Mouse (Mus musculus) lung, embryonic 14.5 days (tissue): ENCODE data around the gene Aldh5a1. TPM values are rescaled to one million over a fixed set of nuclear protein-coding genes. Genes with fewer than 3 reads are reported as not detected.

ENCODE experiments used
- ATAC-seq: fragments of 200-750 bp; cut with Nextera tagmentation; 2 replicates; pipeline ENCODE4 v1.8.0; 2017; ENCODE audit warnings: mild to moderate bottlenecking, moderate TSS enrichment, moderate library complexity; ENCODE audit not compliant: insufficient read depth
- DNase-seq: peaks from one replicate; pipeline ENCODE4 v3.0.0-alpha.2; 2015
- H3K27ac ChIP-seq: fragments of 300-500 bp; sonication (generic); 2 replicates; pipeline ENCODE4 v1.5.1; 2014; ENCODE audit warnings: low read depth, mild to moderate bottlenecking, moderate library complexity
- H3K27me3 ChIP-seq: fragments of 300-500 bp; sonication (generic); 2 replicates; pipeline ENCODE4 v1.6.1; 2014; ENCODE audit warnings: low read length, control low read depth; ENCODE audit not compliant: insufficient read depth
- H3K36me3 ChIP-seq: fragments of 300-500 bp; sonication (generic); 2 replicates; pipeline ENCODE4 v1.6.1; 2014; ENCODE audit warnings: control low read depth; ENCODE audit not compliant: insufficient read depth
- H3K4me1 ChIP-seq: fragments of 300-500 bp; sonication (generic); 2 replicates; pipeline ENCODE4 v1.6.1; 2014; ENCODE audit warnings: antibody characterized with exemption, control low read depth; ENCODE audit not compliant: insufficient read depth
- H3K4me2 ChIP-seq: fragments of 300-500 bp; sonication (generic); 2 replicates; pipeline ENCODE4 v1.6.1; 2014; ENCODE audit warnings: mild to moderate bottlenecking
- H3K4me3 ChIP-seq: fragments of 300-500 bp; sonication (generic); 2 replicates; pipeline ENCODE4 v1.5.1; 2014; ENCODE audit warnings: low read depth, low read length
- H3K9ac ChIP-seq: fragments of 300-500 bp; sonication (generic); 2 replicates; pipeline ENCODE4 v1.6.1; 2014
- H3K9me3 ChIP-seq: fragments of 300-500 bp; sonication (generic); 2 replicates; pipeline ENCODE4 v1.6.1; 2016; ENCODE audit warnings: low read depth, low read length, control low read depth
- CTCF ChIP-seq: IDR thresholded peaks from 2 replicates; pipeline ENCODE4 v1.5.1; 2016; ENCODE audit warnings: antibody characterized with exemption, low read depth
- WGBS: fragments of 180-500 bp; shearing (Covaris S2); extraction: QIAGEN DNeasy Blood & Tissue Kit; methylation state at CpG from one replicate; pipeline ENCODE4 v1.1.7; 2014; 5-methylcytosine and 5-hydroxymethylcytosine counted together
- polyA plus RNA-seq: library from polyadenylated mRNA; unstranded; fragments of >200 nt; fragmentation: Nextera tagmentation; extraction: Ambion mirVana; gene quantifications from 2 replicates; pipeline ENCODE4 v1.2.1, GENCODE M21; 2014

Gene Aldh5a1
- polyA plus RNA-seq, 1 experiment from 2014 or later, result 9.4 TPM

GRCm38 (mm10) chr13:24937839-24938166, 342 bp upstream of the Aldh5a1 start:
- no peaks in the 10 kb centered on the region for H3K27me3 ChIP-seq
- DNase-seq (no peak), ATAC-seq (peak; percentile 36; the same call in 1 of the 2 replicates)
- peak overlapping the region; percentile 78 for H3K4me2 ChIP-seq
- H3K4me1 ChIP-seq, result 0 out of 2 replicates have a peak, but pooled peaks cover 4% of the 10 kb centered on the region
- TF ChIP-seq CTCF, result no peak
- H3K9ac ChIP-seq, result peak overlapping the region; percentile 90
- H3K36me3 ChIP-seq, result no peaks in the 10 kb centered on the region
- H3K4me3 ChIP-seq, result peak overlapping the region; percentile 81
- peak overlapping the region; percentile 83; the same call in 1 of the 2 replicates for H3K27ac ChIP-seq
- no peaks in the 10 kb centered on the region for H3K9me3 ChIP-seq
- WGBS, result 16% methylated on average over 12 of the region's 12 CpGs

DNA sequence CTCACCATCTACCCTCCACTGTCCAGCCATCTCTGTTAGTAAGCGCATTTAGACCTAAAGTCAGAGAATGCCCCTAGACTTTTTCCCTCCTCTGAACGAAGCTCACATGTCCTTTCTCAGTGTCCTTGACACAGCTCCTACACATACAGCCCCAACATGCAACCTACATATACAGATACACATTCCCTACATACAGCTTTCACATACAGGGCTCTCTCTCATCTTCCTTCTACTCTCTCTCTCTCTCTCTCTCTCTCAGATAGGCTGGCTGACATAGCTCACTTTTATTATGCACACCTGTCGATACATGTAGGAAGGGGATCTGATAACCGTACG, 721 bp downstream of the Aldh5a1 start:
- peak overlapping the region; percentile 90 for H3K9ac ChIP-seq
- no peak for DNase-seq
- H3K36me3 ChIP-seq, result no peaks in the 10 kb centered on the region
- H3K4me1 ChIP-seq, result 0 out of 2 replicates have a peak, but pooled peaks cover 4% of the 10 kb centered on the region
- peak overlapping the region; percentile 83; the same call in 1 of the 2 replicates for H3K27ac ChIP-seq
- WGBS, result 31% methylated on average over 5 of the region's 5 CpGs
- no peaks in the 10 kb centered on the region for H3K9me3 ChIP-seq
- no peak for TF ChIP-seq CTCF
- H3K4me3 ChIP-seq, result peak overlapping the region; percentile 81
- H3K27me3 ChIP-seq, result no peaks in the 10 kb centered on the region
- peak overlapping the region; percentile 78 for H3K4me2 ChIP-seq
- peak; percentile 25 for ATAC-seq

GRCm38 (mm10) chr13:24933199-24933598, 4.3 kb downstream of the Aldh5a1 start:
- Histone ChIP-seq H3K9ac (no peak overlapping the region), H3K27me3 (no peaks in the 10 kb centered on the region), H3K27ac (no peak overlapping the region), H3K4me2 (no peak overlapping the region), H3K36me3 (no peaks in the 10 kb centered on the region), H3K9me3 (no peaks in the 10 kb centered on the region), H3K4me1 (0 out of 2 replicates have a peak, but pooled peaks cover 4% of the 10 kb centered on the region), H3K4me3 (no peak overlapping the region)
- ATAC-seq (no peak), DNase-seq (no peak)
- TF ChIP-seq CTCF, result no peak
- 89% methylated on average over 7 of the region's 7 CpGs for WGBS

GRCm38 (mm10) chr13:24930591-24930990, 6.9 kb downstream of the Aldh5a1 start:
- no peak overlapping the region for H3K4me2 ChIP-seq
- no peaks in the 10 kb centered on the region for H3K27me3 ChIP-seq
- no peak overlapping the region for H3K27ac ChIP-seq
- peaks cover 4% of the 10 kb centered on the region for H3K4me1 ChIP-seq
- no peak for TF ChIP-seq CTCF
- peaks cover 6% of the 10 kb centered on the region for H3K36me3 ChIP-seq
- ATAC-seq (no peak), DNase-seq (no peak)
- H3K4me3 ChIP-seq, result no peak overlapping the region
- H3K9ac ChIP-seq, result no peak overlapping the region
- no peaks in the 10 kb centered on the region for H3K9me3 ChIP-seq

DNA sequence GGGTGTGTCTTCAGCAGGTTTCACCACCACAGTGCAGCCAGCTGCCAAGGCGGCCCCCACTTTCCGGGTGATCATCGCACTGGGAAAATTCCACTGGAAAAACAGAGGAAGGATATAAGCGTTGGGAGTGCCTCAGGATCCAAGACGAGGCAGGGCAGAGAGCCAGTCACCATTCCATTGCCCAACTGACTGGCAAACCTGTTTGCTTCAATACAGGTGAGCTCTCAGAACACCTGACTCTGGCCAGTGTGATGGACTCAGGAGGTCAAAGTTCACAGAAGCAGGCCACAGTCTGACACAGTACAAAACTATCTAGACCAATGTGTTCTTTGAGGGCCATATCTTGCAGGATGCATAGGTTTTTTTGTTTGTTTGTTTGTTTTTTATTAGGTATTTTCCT, 13.5 kb downstream of the Aldh5a1 start:
- Histone ChIP-seq H3K36me3 (peaks cover 44% of the 10 kb centered on the region), H3K4me1 (peaks cover 4% of the 10 kb centered on the region), H3K27me3 (no peaks in the 10 kb centered on the region), H3K9me3 (no peaks in the 10 kb centered on the region), H3K4me3 (no peak overlapping the region), H3K4me2 (no peak overlapping the region), H3K9ac (no peak overlapping the region), H3K27ac (no peak overlapping the region)
- DNase-seq (no peak), ATAC-seq (no peak)
- no peak for TF ChIP-seq CTCF
- WGBS, result 88% methylated on average over 5 of the region's 5 CpGs

DNA sequence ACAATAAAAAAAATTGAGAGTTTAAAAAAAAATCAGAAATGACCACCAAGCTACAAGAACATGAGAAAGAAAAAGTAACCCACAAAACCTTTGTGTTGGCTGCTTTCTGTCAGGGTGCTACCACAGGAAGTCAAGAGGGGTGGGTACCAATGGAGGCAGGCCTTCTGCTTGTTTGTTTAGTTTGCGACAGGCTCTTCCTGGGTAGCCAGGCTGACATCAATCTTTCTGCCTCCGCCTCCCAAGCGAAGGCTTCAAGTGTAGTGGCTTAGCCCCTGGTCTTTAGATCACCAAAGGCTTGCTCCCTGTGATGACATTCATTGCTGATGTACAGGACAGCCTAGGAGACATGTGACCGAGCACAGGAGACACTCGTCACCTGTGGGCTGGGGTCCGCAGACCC, 16.2 kb downstream of the Aldh5a1 start:
- no peak overlapping the region for H3K9ac ChIP-seq

GRCm38 (mm10) chr13:24920333-24920977, 17.0 kb downstream of the Aldh5a1 start:
- WGBS, result 25% methylated on average over 5 of the region's 5 CpGs
- H3K4me2 ChIP-seq, result no peak overlapping the region
- H3K36me3 ChIP-seq, result peaks cover 54% of the 10 kb centered on the region
- peak; percentile 80 for TF ChIP-seq CTCF
- no peak overlapping the region for H3K27ac ChIP-seq
- DNase-seq, result peak; percentile 87
- no peak overlapping the region for H3K4me3 ChIP-seq
- no peaks in the 10 kb centered on the region for H3K4me1 ChIP-seq
- H3K27me3 ChIP-seq, result no peaks in the 10 kb centered on the region
- peak; percentile 75 for ATAC-seq
- H3K9me3 ChIP-seq, result no peaks in the 10 kb centered on the region
- no peak overlapping the region for H3K9ac ChIP-seq

More for the DNA sequence above, 16.2 kb downstream of the Aldh5a1 start:
- ATAC-seq, result no peak
- Histone ChIP-seq H3K9me3 (no peaks in the 10 kb centered on the region), H3K4me1 (no peaks in the 10 kb centered on the region), H3K27ac (no peak overlapping the region), H3K27me3 (no peaks in the 10 kb centered on the region), H3K4me2 (no peak overlapping the region), H3K36me3 (peaks cover 62% of the 10 kb centered on the region), H3K4me3 (no peak overlapping the region)
- WGBS, result 58% methylated on average over 6 of the region's 6 CpGs
- DNase-seq, result no peak
- no peak for TF ChIP-seq CTCF
